Mouse (Mus musculus): Measurements from ENCODE around the gene Vamp3. TPM values are rescaled to one million over a fixed set of nuclear protein-coding genes. Genes with fewer than 3 reads are reported as not detected.
A peak's percentile ranks its signal among the peaks of the same experiment; 100 is the strongest.
"Not testable (repeated sequence)": the region's sequence is repeated elsewhere in the genome, so short reads cannot be mapped to it uniquely, and the experiment has no call there.

Vamp3 gene
- total and polyA plus RNA-seq, 2 experiments from 2014 or later: 47.1 to 48.8 TPM

GRCm38 (mm10) chr4:151037800-151038199 lies 20.0 kb downstream of the Vamp3 start:
- 91% methylated on average over 11 of the region's 11 CpGs for WGBS
- no peak for TF ChIP-seq CTCF (IDR thresholded peaks at IDR 0.05; ENCODE audit: low read depth)
- DNase-seq (no peak), ATAC-seq (no peak)
- Histone ChIP-seq H3K36me3 (ENCODE audit: insufficient read depth) (no peaks in the 10 kb centered on the region), H3K27ac (ENCODE audit: low read depth, low read length) (no peak overlapping the region), H3K27me3 (ENCODE audit: insufficient read depth, low read length) (no peaks in the 10 kb centered on the region), H3K4me1 (ENCODE audit: insufficient read depth) (no peaks in the 10 kb centered on the region), H3K4me2 (ENCODE audit: low read depth) (no peak overlapping the region), H3K9me3 (ENCODE audit: low read length) (no peaks in the 10 kb centered on the region), H3K9ac (no peak overlapping the region), H3K4me3 (ENCODE audit: low read depth, low read length) (no peak overlapping the region)

- ATAC-seq: no peak
- no peak overlapping the region for H3K27ac ChIP-seq (ENCODE audit: low read depth, low read length)
- H3K4me1 ChIP-seq (ENCODE audit: insufficient read depth): no peaks in the 10 kb centered on the region
- 88% methylated on average over 7 of the region's 7 CpGs for WGBS
- no peak overlapping the region for H3K4me3 ChIP-seq (ENCODE audit: low read depth, low read length)
- H3K9ac ChIP-seq: no peak overlapping the region
- H3K36me3 ChIP-seq (ENCODE audit: insufficient read depth): no peaks in the 10 kb centered on the region
- H3K9me3 ChIP-seq (ENCODE audit: low read length): no peaks in the 10 kb centered on the region
- H3K27me3 ChIP-seq (ENCODE audit: insufficient read depth, low read length): no peaks in the 10 kb centered on the region
- no peak for DNase-seq
- no peak for TF ChIP-seq CTCF (IDR thresholded peaks at IDR 0.05; ENCODE audit: low read depth)
- no peak overlapping the region for H3K4me2 ChIP-seq (ENCODE audit: low read depth)
Measured at GRCm38 (mm10) chr4:151036521-151036920, 21.2 kb downstream of the Vamp3 start.

GRCm38 (mm10) chr4:151027001-151027400 lies 30.8 kb downstream of the Vamp3 start:
- Histone ChIP-seq H3K4me3 (ENCODE audit: low read depth, low read length) (no peak overlapping the region), H3K4me1 (ENCODE audit: insufficient read depth) (no peaks in the 10 kb centered on the region), H3K27ac (ENCODE audit: low read depth, low read length) (no peak overlapping the region), H3K36me3 (ENCODE audit: insufficient read depth) (peaks cover 12% of the 10 kb centered on the region), H3K9ac (no peak overlapping the region), H3K4me2 (ENCODE audit: low read depth) (no peak overlapping the region), H3K27me3 (ENCODE audit: insufficient read depth, low read length) (no peaks in the 10 kb centered on the region), H3K9me3 (ENCODE audit: low read length) (no peaks in the 10 kb centered on the region)
- peak; percentile 50; the same call in 1 of the 2 replicates for ATAC-seq
- peak; percentile 82 for TF ChIP-seq CTCF (IDR thresholded peaks at IDR 0.05; ENCODE audit: low read depth)
- peak; percentile 57 for DNase-seq
- WGBS: 47% methylated on average over 6 of the region's 6 CpGs

- Histone ChIP-seq H3K27me3 (ENCODE audit: insufficient read depth, low read length) (no peaks in the 10 kb centered on the region), H3K9ac (no peak overlapping the region), H3K36me3 (ENCODE audit: insufficient read depth) (peaks cover 16% of the 10 kb centered on the region), H3K27ac (ENCODE audit: low read depth, low read length) (no peak overlapping the region), H3K4me3 (ENCODE audit: low read depth, low read length) (no peak overlapping the region), H3K4me2 (ENCODE audit: low read depth) (no peak overlapping the region), H3K4me1 (ENCODE audit: insufficient read depth) (no peaks in the 10 kb centered on the region), H3K9me3 (ENCODE audit: low read length) (no peaks in the 10 kb centered on the region)
- 88% methylated on average over 9 of the region's 9 CpGs for WGBS
- TF ChIP-seq CTCF (IDR thresholded peaks at IDR 0.05; ENCODE audit: low read depth): no peak
- DNase-seq (no peak), ATAC-seq (no peak)
Measured at GRCm38 (mm10) chr4:151024152-151024551, 33.6 kb downstream of the Vamp3 start.

- not testable (repeated sequence) for H3K27me3 ChIP-seq (ENCODE audit: insufficient read depth, low read length); H3K9ac ChIP-seq; ATAC-seq; H3K4me1 ChIP-seq (ENCODE audit: insufficient read depth); H3K9me3 ChIP-seq (ENCODE audit: low read length); H3K4me2 ChIP-seq (ENCODE audit: low read depth); DNase-seq; H3K27ac ChIP-seq (ENCODE audit: low read depth, low read length); H3K4me3 ChIP-seq (ENCODE audit: low read depth, low read length)
- peaks cover 27% of the 10 kb centered on the region for H3K36me3 ChIP-seq (ENCODE audit: insufficient read depth)
- 92% methylated on average over 1 of the region's 1 CpGs for WGBS
Measured at GRCm38 (mm10) chr4:151017356-151017755, 40.4 kb downstream of the Vamp3 start.

GRCm38 (mm10) chr4:151015946-151016345 lies 41.8 kb downstream of the Vamp3 start:
- no peak for DNase-seq
- WGBS: 95% methylated on average over 10 of the region's 10 CpGs
- no peaks in the 10 kb centered on the region for H3K4me1 ChIP-seq (ENCODE audit: insufficient read depth)
- H3K4me3 ChIP-seq (ENCODE audit: low read depth, low read length): no peak overlapping the region
- H3K9ac ChIP-seq: no peak overlapping the region
- TF ChIP-seq CTCF (IDR thresholded peaks at IDR 0.05; ENCODE audit: low read depth): no peak
- H3K27ac ChIP-seq (ENCODE audit: low read depth, low read length): no peak overlapping the region
- no peaks in the 10 kb centered on the region for H3K27me3 ChIP-seq (ENCODE audit: insufficient read depth, low read length)
- ATAC-seq: no peak
- peaks cover 22% of the 10 kb centered on the region for H3K36me3 ChIP-seq (ENCODE audit: insufficient read depth)
- no peak overlapping the region for H3K4me2 ChIP-seq (ENCODE audit: low read depth)
- no peaks in the 10 kb centered on the region for H3K9me3 ChIP-seq (ENCODE audit: low read length)

- ATAC-seq (no peak), DNase-seq (no peak)
- Histone ChIP-seq H3K9ac (no peak overlapping the region), H3K9me3 (ENCODE audit: low read length) (no peaks in the 10 kb centered on the region), H3K27ac (ENCODE audit: low read depth, low read length) (no peak overlapping the region), H3K4me1 (ENCODE audit: insufficient read depth) (no peaks in the 10 kb centered on the region), H3K27me3 (ENCODE audit: insufficient read depth, low read length) (no peaks in the 10 kb centered on the region), H3K4me3 (ENCODE audit: low read depth, low read length) (no peak overlapping the region), H3K36me3 (ENCODE audit: insufficient read depth) (peaks cover 8% of the 10 kb centered on the region; the same call in 1 of the 2 replicates), H3K4me2 (ENCODE audit: low read depth) (no peak overlapping the region)
- no peak for TF ChIP-seq CTCF (IDR thresholded peaks at IDR 0.05; ENCODE audit: low read depth)
- 91% methylated on average over 7 of the region's 7 CpGs for WGBS
Measured at GRCm38 (mm10) chr4:151010316-151010715, 47.4 kb downstream of the Vamp3 start.

Data from forebrain, postnatal 0 days (tissue).